Mouse (Mus musculus): ENCODE results near the gene Flywch1.

Flywch1 gene

DNA sequence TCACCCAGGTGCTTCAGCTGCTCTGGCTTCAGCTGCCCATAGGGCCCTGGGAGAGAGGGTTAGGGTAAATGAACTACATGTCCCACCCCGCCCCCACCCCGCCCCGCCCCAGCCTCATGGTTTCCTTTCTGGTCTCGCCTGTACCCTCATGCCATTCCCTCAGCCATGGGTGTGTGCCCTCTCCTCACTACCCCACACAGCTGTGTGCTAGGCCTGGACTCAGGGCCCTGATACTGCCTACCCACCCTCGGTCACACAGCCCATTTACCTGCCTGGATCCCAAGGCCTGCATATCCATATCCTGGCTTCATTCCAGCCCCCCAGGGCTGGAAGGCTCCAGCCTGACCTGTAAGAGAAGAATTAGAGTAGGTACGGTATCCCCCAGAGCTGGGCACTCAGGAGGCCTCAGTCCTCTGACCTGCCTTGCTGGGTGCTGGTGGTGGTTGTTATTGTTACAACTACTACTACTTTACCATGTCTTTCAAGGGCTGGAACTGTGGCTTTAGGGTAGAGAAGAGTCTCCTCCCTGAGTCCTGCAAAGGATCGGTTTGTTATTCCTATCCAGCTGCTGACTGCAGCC is 65.8 kb downstream of the Flywch1 start:
- no peak for DNase-seq (ENCODE audit: low spot score in 2 of 2)

DNA sequence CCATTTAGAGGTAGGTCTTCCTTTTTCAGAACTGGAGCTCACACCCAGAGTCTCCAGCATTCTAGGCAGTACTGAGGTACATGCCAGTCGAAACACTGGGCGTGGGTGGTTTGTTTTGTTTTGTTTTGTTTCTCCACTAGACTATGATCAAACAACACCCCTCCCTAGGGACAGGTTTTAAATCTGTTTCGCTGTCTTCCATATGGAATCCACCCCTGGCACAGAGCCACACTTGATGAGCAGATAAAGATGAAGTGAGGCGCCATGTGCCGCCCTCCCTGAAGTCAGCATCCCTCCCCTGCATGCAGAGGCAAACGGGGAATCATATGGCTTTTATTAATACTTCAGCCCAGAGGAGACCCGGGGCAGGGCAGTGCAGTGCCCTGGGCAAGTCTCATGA is 66.7 kb downstream of the Flywch1 start:
- DNase-seq (ENCODE audit: low spot score in 2 of 2) = peak; percentile 56 to 57

DNA sequence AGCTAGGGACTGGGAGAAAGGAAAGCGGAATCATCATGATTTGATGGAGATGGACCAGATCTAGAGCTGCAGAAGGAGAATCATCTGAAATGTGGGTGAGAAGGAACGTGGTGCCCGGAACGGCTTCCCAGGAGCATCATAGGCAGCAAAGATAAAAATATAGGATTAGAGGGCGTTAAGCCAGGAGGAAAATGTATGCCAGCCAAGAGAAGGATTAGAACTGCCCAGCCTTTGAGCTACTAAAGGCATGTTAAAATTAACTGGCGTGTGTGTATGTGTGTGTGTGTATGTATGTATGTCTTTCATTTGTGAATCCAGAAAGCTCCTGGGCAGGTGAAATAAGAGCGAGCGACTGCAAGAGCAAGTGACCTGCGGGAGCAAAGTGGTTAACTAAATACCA is 68.1 kb downstream of the Flywch1 start:
- peak in 1 of 2 experiments; percentile 26 for DNase-seq (ENCODE audit: low spot score in 2 of 2)
